Mouse (Mus musculus) heart, embryonic 11.5 days (tissue): ENCODE measurements at regions not wholly inside any gene's neighbourhood (a gene's known extent, or its start where the extent isn't known, plus 50 kb on each side); places are given as distances from the start of the nearest gene placed in this dataset.

Experiments
- ATAC-seq: fragments of 200-750 bp; cut with Nextera tagmentation; replicated peaks from 2 replicates; pipeline ENCODE4 v1.8.0; 2017; ENCODE audit warnings: moderate library complexity; ENCODE audit not compliant: insufficient number of reproducible peaks, low FRiP score, low TSS enrichment
- H3K27ac ChIP-seq: fragments of 300-500 bp; sonication (generic); 2 replicates; pipeline ENCODE4 v1.5.1; 2014; ENCODE audit warnings: mild to moderate bottlenecking, low read depth, low read length
- H3K27me3 ChIP-seq: fragments of 300-500 bp; sonication (generic); 2 replicates; pipeline ENCODE4 v1.6.1; 2014; ENCODE audit warnings: mild to moderate bottlenecking, low read length, mixed read lengths; ENCODE audit not compliant: control insufficient read depth, insufficient read depth
- H3K36me3 ChIP-seq: fragments of 300-500 bp; sonication (generic); 2 replicates; pipeline ENCODE4 v1.6.1; 2014; ENCODE audit warnings: mild to moderate bottlenecking, low read length, moderate library complexity, mixed read lengths; ENCODE audit not compliant: control insufficient read depth, insufficient read depth
- H3K4me1 ChIP-seq: fragments of 300-500 bp; sonication (generic); 2 replicates; pipeline ENCODE4 v1.6.1; 2014; ENCODE audit warnings: low read length; ENCODE audit not compliant: control insufficient read depth, insufficient read depth
- H3K4me2 ChIP-seq: fragments of 300-500 bp; sonication (generic); 2 replicates; pipeline ENCODE4 v1.6.1; 2014; ENCODE audit warnings: mild to moderate bottlenecking, moderate library complexity
- H3K4me3 ChIP-seq: fragments of 300-500 bp; sonication (generic); 2 replicates; pipeline ENCODE4 v1.5.1; 2014; ENCODE audit warnings: low read depth, low read length
- H3K9ac ChIP-seq: fragments of 300-500 bp; sonication (generic); 2 replicates; pipeline ENCODE4 v1.6.1; 2014; ENCODE audit warnings: mild to moderate bottlenecking, low read depth, low read length, moderate library complexity
- H3K9me3 ChIP-seq: fragments of 300-500 bp; sonication (generic); replicated peaks from 2 replicates; pipeline ENCODE4 v1.6.1; 2016; ENCODE audit warnings: low read length; ENCODE audit not compliant: control insufficient read depth
- WGBS: fragments of 180-500 bp; shearing (Covaris S2); extraction: QIAGEN DNeasy Blood & Tissue Kit; methylation state at CpG from one replicate; pipeline ENCODE4 v1.1.7; 2014; ENCODE audit not compliant: insufficient replicate concordance; 5-methylcytosine and 5-hydroxymethylcytosine counted together

DNA sequence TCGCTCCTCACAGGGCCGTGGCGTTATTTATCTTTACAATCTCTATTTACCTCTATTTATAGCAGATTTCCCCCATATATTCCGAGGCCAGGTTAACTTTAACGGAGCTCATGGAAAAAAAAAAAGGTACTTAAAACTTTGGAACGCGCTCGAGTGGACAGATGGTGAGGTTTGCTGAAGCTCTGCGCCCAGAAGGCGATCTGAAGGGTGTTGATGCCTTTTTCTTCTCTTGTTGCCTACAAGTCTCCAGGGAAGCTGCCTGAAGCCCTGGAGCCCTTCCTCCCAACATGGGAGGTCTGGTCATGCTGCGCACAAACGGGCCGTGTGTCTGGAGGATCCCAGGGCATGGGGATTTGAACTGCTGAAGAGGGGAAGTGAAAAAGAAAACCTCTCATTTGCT, 130.9 kb downstream of the Gm26897 start:
- Histone ChIP-seq H3K4me2 (no peak overlapping the region), H3K27me3 (peaks cover 4% of the 10 kb centered on the region; the same call in 1 of the 2 replicates), H3K36me3 (no peaks in the 10 kb centered on the region), H3K4me1 (no peaks in the 10 kb centered on the region), H3K9me3 (no peaks in the 10 kb centered on the region), H3K27ac (no peak overlapping the region), H3K9ac (no peak overlapping the region), H3K4me3 (no peak overlapping the region)
- ATAC-seq: no peak
- whole genome bisulfite sequencing: 78% methylated on average over 13 of the region's 13 CpGs

DNA sequence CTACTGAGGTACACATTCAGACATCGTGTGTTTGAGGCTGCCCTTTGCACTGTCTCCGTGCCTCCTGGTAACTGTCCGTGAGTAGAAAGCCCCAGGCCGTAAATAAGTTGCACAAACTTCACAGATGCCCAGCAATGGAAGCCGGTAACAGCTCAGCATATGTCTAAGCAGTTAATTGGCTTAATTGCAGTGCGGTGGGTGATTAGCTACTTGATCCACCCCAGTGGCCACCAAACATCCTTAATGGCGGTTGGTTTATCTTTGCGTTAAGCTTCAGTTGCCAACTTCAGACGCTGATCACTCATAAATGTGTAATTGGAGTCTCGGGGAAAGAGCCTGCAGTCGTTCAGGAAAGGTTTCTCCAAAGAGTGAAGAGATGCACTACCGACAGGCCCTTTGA, 135.3 kb downstream of the Gm26897 start:
- 75% methylated on average over 12 of the region's 12 CpGs for WGBS
- H3K4me3 ChIP-seq: no peak overlapping the region
- ATAC-seq: no peak

DNA sequence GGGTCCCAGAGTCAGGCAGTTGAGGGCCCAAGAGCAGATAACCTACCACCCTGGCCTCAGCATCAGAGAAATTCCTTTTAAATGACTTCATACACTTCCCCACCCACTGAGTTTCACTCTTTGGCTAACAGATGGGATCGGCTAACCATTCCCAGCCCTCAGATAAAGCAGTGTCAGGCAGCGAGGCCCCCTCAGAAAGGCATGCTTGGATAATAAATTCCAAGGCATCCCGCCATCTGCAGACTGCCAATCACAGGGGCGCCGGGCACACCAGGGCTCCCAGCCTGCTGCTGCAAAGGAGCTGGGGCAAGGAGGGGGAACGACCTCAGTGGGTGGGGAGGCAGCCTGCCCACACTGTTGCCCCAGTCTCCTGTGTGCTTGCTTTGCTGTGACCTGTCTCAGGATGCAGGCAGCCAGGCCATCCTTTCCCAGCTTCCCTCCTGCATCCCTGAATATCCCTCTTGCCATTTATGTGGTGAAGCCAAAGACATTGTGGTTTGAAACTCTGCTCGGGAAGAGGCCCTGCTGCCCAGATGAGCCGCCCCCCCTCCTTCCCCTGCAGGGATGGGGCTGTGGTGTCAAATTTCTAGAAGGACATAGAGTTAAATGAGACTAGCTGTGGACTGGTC, 143.6 kb downstream of the Gm26897 start:
- peak; percentile 58; the same call in 1 of the 2 replicates for ATAC-seq
- H3K4me2 ChIP-seq: peak overlapping the region; percentile 35
- H3K9ac ChIP-seq: no peak overlapping the region
- H3K4me3 ChIP-seq: no peak overlapping the region
- no peaks in the 10 kb centered on the region for H3K36me3 ChIP-seq
- H3K27me3 ChIP-seq: no peaks in the 10 kb centered on the region
- H3K27ac ChIP-seq: peak overlapping the region; percentile 48; the same call in 1 of the 2 replicates
- peaks cover 1% of the 10 kb centered on the region; the same call in 1 of the 2 replicates for H3K9me3 ChIP-seq
- WGBS: 2% methylated on average over 8 of the region's 8 CpGs
- peaks cover 17% of the 10 kb centered on the region for H3K4me1 ChIP-seq

More for the DNA sequence above, 135.3 kb downstream of the Gm26897 start:
- H3K4me1 ChIP-seq: no peaks in the 10 kb centered on the region
- H3K9ac ChIP-seq: no peak overlapping the region
- H3K9me3 ChIP-seq: peaks cover 16% of the 10 kb centered on the region
- no peak overlapping the region for H3K4me2 ChIP-seq
- H3K36me3 ChIP-seq: no peaks in the 10 kb centered on the region
- peaks cover 4% of the 10 kb centered on the region; the same call in 1 of the 2 replicates for H3K27me3 ChIP-seq
- no peak overlapping the region for H3K27ac ChIP-seq

DNA sequence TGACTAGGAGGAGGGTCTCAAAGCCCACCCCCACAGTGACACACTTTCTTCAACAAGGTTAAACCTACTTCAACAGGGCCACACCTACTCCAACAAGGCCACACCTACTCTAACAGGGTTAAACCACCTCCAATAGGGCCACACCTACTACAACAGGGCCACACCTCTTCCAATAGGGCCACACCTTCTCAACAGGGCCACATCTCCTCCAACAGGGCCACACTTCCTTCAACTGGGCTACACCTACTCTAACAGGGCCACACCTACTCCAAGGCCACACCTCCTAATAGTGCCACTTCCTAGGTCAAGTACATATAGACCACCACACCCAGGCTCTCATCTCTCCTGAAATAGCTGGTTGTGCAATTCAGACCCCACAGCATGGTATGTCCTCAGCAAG, 145.3 kb downstream of the Gm26897 start:
- H3K4me3 ChIP-seq: no peak overlapping the region
- no peak overlapping the region for H3K4me2 ChIP-seq
- ATAC-seq: no peak
- peaks cover 17% of the 10 kb centered on the region for H3K4me1 ChIP-seq
- no peaks in the 10 kb centered on the region for H3K27me3 ChIP-seq
- no peak overlapping the region for H3K27ac ChIP-seq
- H3K36me3 ChIP-seq: no peaks in the 10 kb centered on the region
- no peak overlapping the region for H3K9ac ChIP-seq
- no peaks in the 10 kb centered on the region; the same call in 1 of the 2 replicates for H3K9me3 ChIP-seq

GRCm38 (mm10) chr5:111880268-111880667, 146.5 kb downstream of the Gm26897 start:
- H3K36me3 ChIP-seq: no peaks in the 10 kb centered on the region
- no peaks in the 10 kb centered on the region for H3K9me3 ChIP-seq
- H3K4me1 ChIP-seq: peaks cover 17% of the 10 kb centered on the region
- no peak overlapping the region for H3K9ac ChIP-seq
- H3K27ac ChIP-seq: no peak overlapping the region
- WGBS: 58% methylated on average over 2 of the region's 2 CpGs
- H3K4me2 ChIP-seq: no peak overlapping the region
- no peaks in the 10 kb centered on the region for H3K27me3 ChIP-seq
- no peak for ATAC-seq
- H3K4me3 ChIP-seq: no peak overlapping the region

DNA sequence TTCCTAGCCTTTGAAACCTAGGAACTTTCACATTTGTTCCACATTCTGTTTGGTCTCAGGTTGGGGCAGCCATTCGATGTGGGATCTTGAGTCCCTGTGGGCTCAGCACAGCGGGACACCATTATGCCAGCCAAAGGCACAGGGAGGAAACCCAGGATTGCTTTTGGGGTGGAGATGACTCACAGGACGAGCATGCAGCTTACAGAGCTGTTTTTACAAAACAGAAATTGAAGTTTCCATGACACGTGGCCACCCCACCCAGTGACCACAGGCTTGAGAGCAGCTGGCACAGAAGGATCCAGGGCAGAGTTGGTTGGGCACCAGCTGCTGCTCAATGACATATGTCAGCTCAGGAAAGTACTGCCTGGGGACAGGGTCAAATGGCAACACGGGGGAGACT, 147.8 kb downstream of the Gm26897 start:
- Histone ChIP-seq H3K9me3 (no peaks in the 10 kb centered on the region), H3K27me3 (no peaks in the 10 kb centered on the region), H3K36me3 (no peaks in the 10 kb centered on the region), H3K4me2 (no peak overlapping the region), H3K4me1 (peaks cover 12% of the 10 kb centered on the region), H3K9ac (no peak overlapping the region), H3K4me3 (no peak overlapping the region), H3K27ac (no peak overlapping the region)
- 39% methylated on average over 5 of the region's 5 CpGs for WGBS
- no peak for ATAC-seq

- no peak for ATAC-seq
Measured at GRCm38 (mm10) chr5:111887281-111887680, 153.6 kb downstream of the Gm26897 start.

GRCm38 (mm10) chr5:111890800-111891199, 157.1 kb downstream of the Gm26897 start:
- no peak overlapping the region for H3K4me3 ChIP-seq
- WGBS: 46% methylated on average over 7 of the region's 7 CpGs
- H3K4me2 ChIP-seq: no peak overlapping the region
- H3K27me3 ChIP-seq: peaks cover 4% of the 10 kb centered on the region; the same call in 1 of the 2 replicates
- 0 out of 2 replicates have a peak, but pooled peaks have one; percentile 18 for ATAC-seq
- H3K36me3 ChIP-seq: no peaks in the 10 kb centered on the region
- peaks cover 17% of the 10 kb centered on the region for H3K4me1 ChIP-seq
- no peak overlapping the region for H3K9ac ChIP-seq
- H3K27ac ChIP-seq: peak overlapping the region; percentile 68
- no peaks in the 10 kb centered on the region for H3K9me3 ChIP-seq

More at GRCm38 (mm10) chr5:111887281-111887680, 153.6 kb downstream of the Gm26897 start:
- Histone ChIP-seq H3K4me1 (peaks cover 3% of the 10 kb centered on the region), H3K4me2 (no peak overlapping the region), H3K9me3 (no peaks in the 10 kb centered on the region), H3K27ac (no peak overlapping the region), H3K36me3 (no peaks in the 10 kb centered on the region), H3K4me3 (no peak overlapping the region), H3K27me3 (no peaks in the 10 kb centered on the region), H3K9ac (no peak overlapping the region)
- 55% methylated on average over 4 of the region's 4 CpGs for WGBS

DNA sequence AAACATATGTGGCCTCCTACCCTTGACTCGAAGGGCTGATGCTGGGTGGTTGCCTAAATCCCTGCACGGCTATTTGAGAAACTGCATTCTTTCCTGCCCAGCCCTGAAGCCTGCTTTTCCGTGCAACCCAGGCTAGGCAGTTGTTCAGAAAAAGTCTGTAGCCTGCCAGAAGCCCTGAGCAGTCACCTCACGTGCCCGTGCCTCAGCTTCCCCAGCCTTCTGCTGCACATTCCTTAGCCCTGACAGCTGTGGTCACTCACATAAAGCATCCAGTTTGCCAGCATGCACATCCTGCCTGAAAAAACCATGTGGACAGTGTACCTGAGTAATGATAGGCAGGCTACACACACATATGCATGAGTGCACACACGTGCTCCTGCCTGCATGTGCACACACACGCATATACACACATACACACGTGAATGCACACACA, 157.6 kb downstream of the Gm26897 start:
- 59% methylated on average over 8 of the region's 8 CpGs for WGBS
- H3K4me1 ChIP-seq: peaks cover 17% of the 10 kb centered on the region
- H3K4me3 ChIP-seq: no peak overlapping the region
- no peak for ATAC-seq
- no peak overlapping the region for H3K9ac ChIP-seq
- H3K9me3 ChIP-seq: no peaks in the 10 kb centered on the region
- H3K36me3 ChIP-seq: no peaks in the 10 kb centered on the region
- H3K27me3 ChIP-seq: peaks cover 4% of the 10 kb centered on the region; the same call in 1 of the 2 replicates
- no peak overlapping the region for H3K4me2 ChIP-seq
- peak overlapping the region; percentile 68 for H3K27ac ChIP-seq
